Mouse (Mus musculus) hindbrain, embryonic 15.5 days (tissue): ENCODE measurements around the gene Frmd6. TPM values are rescaled to one million over a fixed set of nuclear protein-coding genes. Genes with fewer than 3 reads are reported as not detected.
A peak's percentile ranks its signal among the peaks of the same experiment; 100 is the strongest.

Experiments
- ATAC-seq: fragments of 200-750 bp; cut with Nextera tagmentation; 2 replicates; pipeline ENCODE4 v1.8.0; 2017; ENCODE audit warnings: low read depth, moderate number of reproducible peaks, moderate TSS enrichment; ENCODE audit not compliant: low FRiP score
- H3K27ac ChIP-seq: fragments of 300-500 bp; sonication (generic); replicated peaks from 2 replicates; pipeline ENCODE4 v1.5.1; 2015; ENCODE audit warnings: mild to moderate bottlenecking, inconsistent platforms
- H3K27me3 ChIP-seq: fragments of 300-500 bp; sonication (generic); 2 replicates; pipeline ENCODE4 v1.6.1; 2015; ENCODE audit warnings: control low read depth, inconsistent platforms
- H3K36me3 ChIP-seq: fragments of 300-500 bp; sonication (generic); 2 replicates; pipeline ENCODE4 v1.6.1; 2015; ENCODE audit warnings: control low read depth, inconsistent platforms
- H3K4me1 ChIP-seq: fragments of 300-500 bp; sonication (generic); replicated peaks from 2 replicates; pipeline ENCODE4 v1.6.1; 2015; ENCODE audit warnings: control low read depth, inconsistent platforms
- H3K4me2 ChIP-seq: fragments of 300-500 bp; sonication (generic); 2 replicates; pipeline ENCODE4 v1.6.1; 2015; ENCODE audit warnings: moderate library complexity, mild to moderate bottlenecking, inconsistent platforms
- H3K4me3 ChIP-seq: fragments of 300-500 bp; sonication (generic); 2 replicates; pipeline ENCODE4 v1.5.1; 2015; ENCODE audit warnings: mild to moderate bottlenecking, inconsistent platforms
- H3K9ac ChIP-seq: fragments of 300-500 bp; sonication (generic); 2 replicates; pipeline ENCODE4 v1.6.1; 2015; ENCODE audit warnings: inconsistent platforms
- H3K9me3 ChIP-seq: fragments of 300-500 bp; sonication (generic); 2 replicates; pipeline ENCODE4 v1.6.1; 2016; ENCODE audit warnings: control low read depth, inconsistent platforms
- WGBS: fragments of 180-500 bp; shearing (Covaris S2); methylation state at CpG from one replicate; pipeline ENCODE4 v1.1.7; 2015; 5-methylcytosine and 5-hydroxymethylcytosine counted together
- polyA plus RNA-seq: library from polyadenylated mRNA; unstranded; fragments of >200 nt; fragmentation: Nextera tagmentation; extraction: Ambion mirVana; gene quantifications from 2 replicates; pipeline ENCODE4 v1.2.1, GENCODE M21; 2015

Gene Frmd6
- polyA plus RNA-seq, 1 experiment from 2014 or later: 8.9 TPM

DNA sequence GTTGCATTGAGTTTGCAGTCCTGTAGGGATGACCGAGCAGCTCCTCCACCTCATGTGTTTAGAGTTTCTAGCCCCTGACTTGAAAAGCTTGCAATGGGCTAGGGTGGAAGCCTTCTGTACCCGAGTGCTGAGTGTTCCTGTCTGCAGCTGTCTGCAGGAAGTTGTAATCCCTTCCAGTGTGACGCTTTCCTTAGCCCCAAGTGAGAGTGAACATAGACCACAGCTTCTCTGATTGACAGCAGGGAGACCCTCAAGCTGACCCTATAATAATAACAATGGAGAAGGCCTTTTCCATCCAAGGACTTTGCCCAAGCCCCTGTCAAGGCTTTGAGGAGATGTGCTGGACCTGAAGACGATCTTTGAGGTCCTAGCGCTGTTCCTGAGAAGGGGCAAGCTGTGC is 65.1 kb downstream of the Frmd6 start:
- Histone ChIP-seq H3K4me2 (no peak overlapping the region), H3K4me3 (no peak overlapping the region), H3K9ac (no peak overlapping the region), H3K36me3 (no peaks in the 10 kb centered on the region), H3K27me3 (no peaks in the 10 kb centered on the region), H3K27ac (no peak overlapping the region), H3K4me1 (no peaks in the 10 kb centered on the region), H3K9me3 (no peaks in the 10 kb centered on the region)
- no peak for ATAC-seq
- 75% methylated on average over 5 of the region's 5 CpGs for WGBS

DNA sequence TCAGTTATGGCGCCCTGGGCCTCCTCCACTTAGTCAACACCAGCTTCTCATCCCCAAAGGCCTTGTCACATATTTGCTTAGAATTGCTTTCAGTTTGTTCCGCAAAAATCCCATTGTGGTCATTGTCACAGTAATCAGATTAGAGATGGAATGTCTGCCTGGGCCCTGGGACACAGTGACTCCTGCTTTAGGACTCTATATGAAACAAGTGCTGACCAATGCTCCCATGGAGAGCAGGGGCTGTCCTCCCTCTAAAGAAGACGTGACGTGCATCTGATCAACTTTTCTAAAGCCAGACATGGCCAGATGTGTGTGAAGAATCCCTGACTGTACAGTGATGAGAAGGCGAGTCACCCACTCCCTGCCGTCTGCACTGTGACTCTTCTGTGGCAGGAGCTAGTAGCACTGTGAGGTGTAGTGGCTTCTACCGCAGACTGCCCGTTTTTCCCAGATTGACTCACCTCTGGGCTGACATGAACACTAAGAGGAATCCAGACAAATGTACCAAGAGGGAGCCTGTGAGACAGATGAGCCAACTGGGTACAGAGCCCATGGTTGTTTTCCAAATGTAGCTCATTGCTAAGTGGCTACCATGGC is 65.7 kb downstream of the Frmd6 start:
- ATAC-seq: no peak
- no peak overlapping the region for H3K4me3 ChIP-seq
- 82% methylated on average over 8 of the region's 8 CpGs for WGBS

DNA sequence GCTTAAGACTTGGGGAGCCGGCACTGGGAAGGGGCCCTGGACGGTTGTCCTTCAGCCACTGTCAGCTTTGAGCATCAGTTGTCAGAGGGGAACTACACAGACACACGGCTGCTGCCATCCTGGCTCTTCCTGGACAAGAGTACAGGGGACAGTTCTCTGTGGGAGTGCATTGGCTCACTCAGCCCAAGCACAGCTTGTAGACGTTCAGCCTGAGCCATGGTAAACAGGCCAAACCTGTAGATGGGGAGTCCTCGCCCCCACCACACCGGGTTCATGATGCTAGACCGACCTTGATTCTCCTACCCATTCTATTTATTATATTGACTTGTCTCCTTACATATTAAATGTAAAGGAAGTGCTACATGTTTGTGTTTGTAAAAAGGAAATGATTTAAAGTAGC is 70.0 kb downstream of the Frmd6 start:
- no peaks in the 10 kb centered on the region for H3K9me3 ChIP-seq
- H3K4me3 ChIP-seq: no peak overlapping the region
- H3K4me1 ChIP-seq: no peaks in the 10 kb centered on the region
- no peak overlapping the region for H3K27ac ChIP-seq
- 86% methylated on average over 7 of the region's 7 CpGs for WGBS
- ATAC-seq: no peak
- no peaks in the 10 kb centered on the region for H3K27me3 ChIP-seq
- H3K4me2 ChIP-seq: no peak overlapping the region
- H3K36me3 ChIP-seq: no peaks in the 10 kb centered on the region
- H3K9ac ChIP-seq: no peak overlapping the region

More for the DNA sequence above, 65.7 kb downstream of the Frmd6 start:
- no peaks in the 10 kb centered on the region for H3K36me3 ChIP-seq
- H3K27me3 ChIP-seq: no peaks in the 10 kb centered on the region
- H3K9me3 ChIP-seq: no peaks in the 10 kb centered on the region
- H3K4me2 ChIP-seq: no peak overlapping the region
- no peaks in the 10 kb centered on the region for H3K4me1 ChIP-seq
- no peak overlapping the region for H3K27ac ChIP-seq
- H3K9ac ChIP-seq: no peak overlapping the region

DNA sequence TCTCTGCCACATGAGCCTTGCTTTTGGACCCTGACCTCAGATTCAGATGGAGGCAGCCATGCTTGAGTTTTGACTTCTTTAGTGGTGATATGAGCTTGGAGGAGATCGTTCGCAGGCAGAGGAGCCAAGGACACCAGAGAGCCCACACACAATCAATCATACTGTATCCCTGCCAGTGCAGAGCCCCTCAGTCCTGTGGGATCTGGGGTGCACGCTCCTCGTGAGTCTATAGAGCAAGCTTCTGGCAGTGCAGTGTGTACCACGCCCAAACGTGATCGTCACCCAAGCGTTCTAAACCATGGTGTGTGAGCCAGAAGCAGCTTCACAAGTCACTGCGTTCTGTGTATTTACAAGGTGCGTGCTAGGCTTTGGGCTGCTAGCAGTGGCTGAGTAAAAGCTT is 70.8 kb downstream of the Frmd6 start:
- Histone ChIP-seq H3K36me3 (no peaks in the 10 kb centered on the region), H3K27me3 (no peaks in the 10 kb centered on the region), H3K27ac (no peak overlapping the region), H3K4me2 (no peak overlapping the region), H3K4me1 (no peaks in the 10 kb centered on the region), H3K9me3 (no peaks in the 10 kb centered on the region), H3K9ac (no peak overlapping the region), H3K4me3 (no peak overlapping the region)
- WGBS: 91% methylated on average over 10 of the region's 10 CpGs
- ATAC-seq: no peak

DNA sequence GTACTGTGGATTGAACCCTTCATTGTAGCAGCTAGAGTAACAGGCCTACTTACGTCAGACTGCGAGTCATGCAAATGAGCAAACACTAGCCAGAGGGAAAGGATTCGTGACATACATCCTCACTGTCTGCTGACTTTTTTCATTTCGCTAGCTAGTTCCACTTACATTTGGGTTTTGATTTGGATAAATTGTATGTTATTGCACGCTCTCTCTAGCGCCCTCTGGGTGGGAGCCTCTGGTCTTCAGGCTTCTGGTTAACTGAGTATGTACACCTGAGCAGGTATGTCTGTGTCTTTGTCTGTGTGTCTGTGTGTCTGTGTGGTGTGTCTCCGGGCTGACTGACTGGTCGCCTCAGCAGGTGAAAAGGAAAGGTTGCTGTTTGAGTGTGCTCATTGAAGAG is 72.1 kb downstream of the Frmd6 start:
- no peak overlapping the region for H3K4me3 ChIP-seq
- no peaks in the 10 kb centered on the region for H3K27me3 ChIP-seq
- 80% methylated on average over 8 of the region's 8 CpGs for WGBS
- H3K4me2 ChIP-seq: no peak overlapping the region
- no peaks in the 10 kb centered on the region for H3K4me1 ChIP-seq
- no peak for ATAC-seq
- H3K9me3 ChIP-seq: no peaks in the 10 kb centered on the region
- H3K27ac ChIP-seq: no peak overlapping the region
- H3K9ac ChIP-seq: no peak overlapping the region; the same call in 1 of the 2 replicates
- no peaks in the 10 kb centered on the region for H3K36me3 ChIP-seq

DNA sequence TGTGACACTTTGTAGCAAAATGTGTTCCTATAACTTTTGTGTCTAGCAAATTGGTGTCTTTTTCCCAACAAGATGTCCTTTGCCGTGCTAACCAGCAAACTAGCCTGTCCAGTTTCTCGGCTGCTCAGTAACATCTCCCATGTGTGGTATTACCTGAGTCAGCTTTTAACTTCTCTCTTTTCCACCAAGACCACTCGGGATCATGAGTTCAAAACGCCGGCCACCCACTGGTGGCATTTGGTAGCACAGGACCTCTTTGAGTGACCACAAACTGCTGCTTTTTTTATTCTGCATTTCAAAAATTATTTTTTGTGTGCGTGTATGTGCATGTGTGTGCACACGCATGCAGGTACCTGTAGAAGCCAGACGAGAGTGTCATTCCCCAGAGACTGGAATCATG is 73.1 kb downstream of the Frmd6 start:
- 88% methylated on average over 8 of the region's 8 CpGs for whole genome bisulfite sequencing

DNA sequence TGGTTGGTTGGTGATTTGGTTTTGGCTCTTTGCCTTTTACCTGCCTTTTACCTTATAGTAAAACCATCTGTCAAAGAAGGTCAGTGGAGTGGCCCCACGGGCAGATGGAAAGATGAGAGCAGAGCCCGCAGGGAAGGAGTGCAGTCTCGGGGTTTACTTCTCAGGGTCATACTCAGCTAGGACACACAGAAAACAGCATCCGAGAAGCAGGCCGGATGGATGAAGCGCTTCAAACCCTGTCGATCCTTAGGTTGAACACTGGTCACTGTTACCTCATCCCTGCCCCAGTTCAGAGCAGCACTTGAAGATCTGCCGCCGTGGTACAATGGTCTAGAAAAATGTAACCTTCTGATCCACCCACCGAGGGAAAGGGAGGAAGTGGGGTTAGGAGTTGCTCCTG is 79.2 kb downstream of the Frmd6 start:
- Histone ChIP-seq H3K9me3 (no peaks in the 10 kb centered on the region), H3K27me3 (no peaks in the 10 kb centered on the region), H3K9ac (no peak overlapping the region), H3K4me3 (no peak overlapping the region), H3K4me2 (no peak overlapping the region), H3K27ac (no peak overlapping the region), H3K4me1 (no peaks in the 10 kb centered on the region), H3K36me3 (no peaks in the 10 kb centered on the region)
- ATAC-seq: no peak
- WGBS: 93% methylated on average over 10 of the region's 10 CpGs

More for the DNA sequence above, 73.1 kb downstream of the Frmd6 start:
- ATAC-seq: no peak
- H3K36me3 ChIP-seq: no peaks in the 10 kb centered on the region
- no peak overlapping the region for H3K27ac ChIP-seq
- H3K9me3 ChIP-seq: no peaks in the 10 kb centered on the region
- no peaks in the 10 kb centered on the region for H3K27me3 ChIP-seq
- no peak overlapping the region for H3K4me2 ChIP-seq
- H3K4me3 ChIP-seq: no peak overlapping the region
- H3K4me1 ChIP-seq: no peaks in the 10 kb centered on the region
- no peak overlapping the region for H3K9ac ChIP-seq

DNA sequence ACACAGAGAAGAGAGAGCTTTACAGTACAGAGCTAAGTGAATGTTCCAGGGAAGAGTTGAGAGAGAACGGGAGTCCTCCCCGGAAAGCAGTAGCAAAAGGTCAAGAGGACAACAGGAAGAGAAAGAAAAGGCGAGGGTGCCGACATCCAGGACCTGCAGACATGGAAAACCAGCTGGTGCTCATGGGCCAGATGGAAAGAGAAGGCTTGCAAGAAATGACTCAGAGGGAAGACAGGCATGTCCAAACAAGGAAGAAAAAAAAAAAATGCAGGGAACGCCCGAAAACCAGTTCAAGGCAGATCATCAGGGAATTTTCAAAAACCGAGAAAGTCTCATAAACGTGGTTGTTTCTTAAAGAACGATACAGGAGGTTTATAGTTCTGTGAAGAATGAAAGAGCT is 81.6 kb downstream of the Frmd6 start:
- Histone ChIP-seq H3K9me3 (no peaks in the 10 kb centered on the region), H3K4me3 (no peak overlapping the region), H3K4me1 (0 out of 2 replicates have a peak, but pooled peaks cover under 1% of the 10 kb centered on the region), H3K9ac (no peak overlapping the region), H3K36me3 (no peaks in the 10 kb centered on the region), H3K4me2 (no peak overlapping the region), H3K27me3 (no peaks in the 10 kb centered on the region), H3K27ac (no peak overlapping the region)
- no peak for ATAC-seq
- 85% methylated on average over 9 of the region's 9 CpGs for WGBS

DNA sequence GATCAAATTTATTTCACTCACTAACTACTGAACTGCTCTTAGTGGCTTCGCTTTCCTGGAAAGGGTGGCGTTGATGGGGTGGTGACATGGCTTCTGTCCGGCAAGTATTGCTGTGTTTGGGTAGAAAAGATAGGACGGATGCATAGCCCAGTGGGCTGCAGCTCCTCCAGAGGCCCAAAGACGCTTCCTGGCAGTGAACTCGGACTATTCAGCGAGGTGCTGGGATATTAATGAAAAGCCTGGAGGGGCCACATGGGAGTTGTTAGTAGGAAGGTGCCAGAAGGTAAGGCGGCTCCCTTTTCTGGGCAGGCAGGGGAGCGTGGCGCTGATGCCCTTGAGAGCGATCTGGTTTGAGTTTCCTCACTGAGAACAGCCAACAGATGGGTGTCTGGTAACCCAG is 82.3 kb downstream of the Frmd6 start:
- WGBS: 84% methylated on average over 11 of the region's 11 CpGs
- no peak for ATAC-seq
- 0 out of 2 replicates have a peak, but pooled peaks cover 3% of the 10 kb centered on the region for H3K4me1 ChIP-seq
- no peaks in the 10 kb centered on the region for H3K27me3 ChIP-seq
- H3K9ac ChIP-seq: no peak overlapping the region
- H3K9me3 ChIP-seq: no peaks in the 10 kb centered on the region
- H3K4me3 ChIP-seq: no peak overlapping the region
- H3K36me3 ChIP-seq: no peaks in the 10 kb centered on the region
- H3K27ac ChIP-seq: no peak overlapping the region
- H3K4me2 ChIP-seq: no peak overlapping the region

DNA sequence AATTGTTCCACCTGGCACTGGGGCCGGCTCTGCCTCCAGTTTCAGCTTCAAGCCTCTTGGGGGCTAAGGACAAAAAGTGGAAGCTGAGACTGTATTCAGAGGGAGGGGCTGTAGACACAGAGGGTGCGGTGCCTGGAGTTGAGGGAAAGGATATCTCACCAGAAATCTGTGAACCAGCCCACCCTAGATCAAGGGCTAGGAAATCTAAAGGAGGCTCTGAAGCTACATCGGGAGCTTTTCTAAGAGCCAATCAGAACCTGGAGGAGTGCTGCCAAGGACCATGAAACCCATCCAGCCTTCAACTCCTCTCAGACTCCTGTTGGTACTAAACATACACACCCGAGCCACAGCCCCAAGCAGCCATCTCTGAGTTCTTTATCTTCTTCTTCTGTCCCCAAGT is 82.8 kb downstream of the Frmd6 start:
- Histone ChIP-seq H3K36me3 (no peaks in the 10 kb centered on the region), H3K4me1 (0 out of 2 replicates have a peak, but pooled peaks cover 3% of the 10 kb centered on the region), H3K4me3 (no peak overlapping the region), H3K4me2 (no peak overlapping the region), H3K27me3 (no peaks in the 10 kb centered on the region), H3K9ac (no peak overlapping the region), H3K27ac (no peak overlapping the region), H3K9me3 (no peaks in the 10 kb centered on the region)
- ATAC-seq: no peak
- 82% methylated on average over 4 of the region's 4 CpGs for WGBS

DNA sequence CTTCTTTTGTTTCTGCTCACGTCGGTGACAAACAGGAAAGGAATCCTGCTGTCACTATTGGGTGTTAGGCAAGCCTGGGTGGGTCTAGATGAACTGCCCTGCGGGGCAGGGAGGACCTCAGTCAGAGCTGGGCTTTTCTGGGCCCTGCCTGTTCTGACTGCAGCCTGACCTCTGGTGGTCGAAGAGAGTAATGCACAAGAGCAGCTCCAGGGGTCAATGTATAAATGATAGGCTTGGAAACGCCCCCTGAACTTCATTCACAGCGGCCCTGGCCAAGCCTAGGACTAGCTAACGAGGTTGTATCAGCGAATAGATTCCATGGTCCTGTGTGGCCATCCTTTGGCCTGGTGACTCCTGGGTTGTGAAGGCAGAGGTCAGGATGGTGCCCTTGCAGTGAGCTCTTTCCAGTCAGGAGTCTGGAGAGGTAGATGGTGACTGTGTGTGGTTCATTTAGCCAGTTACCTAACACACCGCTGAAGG is 85.0 kb downstream of the Frmd6 start:
- no peaks in the 10 kb centered on the region for H3K27me3 ChIP-seq
- no peak overlapping the region for H3K4me3 ChIP-seq
- H3K4me2 ChIP-seq: no peak overlapping the region
- WGBS: 16% methylated on average over 9 of the region's 9 CpGs
- no peak overlapping the region for H3K9ac ChIP-seq
- ATAC-seq: peak; percentile 60
- H3K27ac ChIP-seq: no peak overlapping the region
- no peaks in the 10 kb centered on the region for H3K36me3 ChIP-seq
- 0 out of 2 replicates have a peak, but pooled peaks cover 3% of the 10 kb centered on the region for H3K4me1 ChIP-seq
- H3K9me3 ChIP-seq: no peaks in the 10 kb centered on the region

DNA sequence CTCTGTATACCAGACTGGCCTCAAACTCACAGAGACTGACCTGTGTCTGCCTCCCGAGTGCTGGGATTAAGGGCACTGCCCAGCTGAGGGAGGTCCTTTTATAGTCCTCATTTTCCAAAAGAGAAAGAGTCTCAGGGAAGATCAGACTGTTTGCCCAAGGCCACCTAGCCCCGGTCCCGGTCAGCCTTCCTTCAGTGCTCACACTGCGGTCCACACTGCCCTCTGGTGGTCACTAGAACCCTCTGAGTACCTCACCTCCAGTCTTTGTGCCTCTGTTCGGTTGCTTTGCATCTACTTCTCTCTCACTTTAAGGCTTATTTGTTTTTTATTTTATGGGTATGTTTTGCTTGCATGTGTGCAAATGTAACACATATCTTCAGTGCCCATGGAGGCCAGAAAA is 85.7 kb downstream of the Frmd6 start:
- H3K9ac ChIP-seq: no peak overlapping the region
- WGBS: 12% methylated on average over 5 of the region's 5 CpGs
- H3K36me3 ChIP-seq: no peaks in the 10 kb centered on the region
- peak; percentile 59; the same call in 1 of the 2 replicates for ATAC-seq
- H3K9me3 ChIP-seq: no peaks in the 10 kb centered on the region
- no peak overlapping the region for H3K27ac ChIP-seq
- no peaks in the 10 kb centered on the region for H3K27me3 ChIP-seq
- 0 out of 2 replicates have a peak, but pooled peaks cover 3% of the 10 kb centered on the region for H3K4me1 ChIP-seq
- H3K4me3 ChIP-seq: no peak overlapping the region
- H3K4me2 ChIP-seq: no peak overlapping the region
